Mouse (Mus musculus) layer of hippocampus, postnatal 25 days (tissue): Measurements from ENCODE around the gene Tnfsf11. TPM values are rescaled to one million over a fixed set of nuclear protein-coding genes. Genes with fewer than 3 reads are reported as not detected.

Experiments
- DNase-seq, 2 experiments: peaks; one replicate each; pipeline ENCODE4 v3.0.0; 2022; ENCODE audit warnings: mixed read lengths in 2 of 2, low spot score in 1 of 2; ENCODE audit errors: extremely low spot score in 1 of 2
- total RNA-seq, 2 experiments: library from RNA; stranded (reverse); gene quantifications; 2 replicates each; pipeline ENCODE4 v1.2.3; 2021

The Tnfsf11 gene
- total RNA-seq, 2 experiments from 2014 or later, result not detected

- no peak for DNase-seq
These were observed 18.9 kb downstream of the Tnfsf11 start for GRCm38 (mm10) chr14:78288903-78289302.

- DNase-seq, result peak in 1 of 2 experiments; percentile 72
These were observed 19.7 kb downstream of the Tnfsf11 start for GRCm38 (mm10) chr14:78287906-78288800.

- no peak for DNase-seq
These were observed 21.8 kb downstream of the Tnfsf11 start for GRCm38 (mm10) chr14:78286011-78286548.

GRCm38 (mm10) chr14:78282490-78282889 lies 25.4 kb downstream of the Tnfsf11 start:
- DNase-seq, result peak in 1 of 2 experiments; percentile 19

- DNase-seq, result peak in 1 of 2 experiments; percentile 12
These were observed 31.4 kb downstream of the Tnfsf11 start for GRCm38 (mm10) chr14:78276395-78276930.

GRCm38 (mm10) chr14:78274851-78275250 lies 33.0 kb downstream of the Tnfsf11 start:
- no peak for DNase-seq

GRCm38 (mm10) chr14:78274146-78274545 lies 33.7 kb downstream of the Tnfsf11 start:
- DNase-seq, result peak in 1 of 2 experiments; percentile 33

- DNase-seq, result peak in 1 of 2 experiments; percentile 62
These were observed 34.3 kb downstream of the Tnfsf11 start for GRCm38 (mm10) chr14:78273571-78273970.

GRCm38 (mm10) chr14:78264876-78265275 lies 43.0 kb downstream of the Tnfsf11 start:
- DNase-seq, result no peak

GRCm38 (mm10) chr14:78262596-78262995 lies 45.2 kb downstream of the Tnfsf11 start:
- DNase-seq, result no peak

GRCm38 (mm10) chr14:78261246-78261645 lies 46.6 kb downstream of the Tnfsf11 start:
- no peak for DNase-seq

GRCm38 (mm10) chr14:78254017-78254416 lies 53.8 kb downstream of the Tnfsf11 start:
- no peak for DNase-seq

GRCm38 (mm10) chr14:78246601-78247000 lies 61.2 kb downstream of the Tnfsf11 start:
- no peak for DNase-seq

GRCm38 (mm10) chr14:78244811-78245210 lies 63.0 kb downstream of the Tnfsf11 start:
- DNase-seq, result no peak

- no peak for DNase-seq
These were observed 68.5 kb downstream of the Tnfsf11 start for GRCm38 (mm10) chr14:78239346-78239745.

GRCm38 (mm10) chr14:78237238-78237637 lies 70.6 kb downstream of the Tnfsf11 start:
- DNase-seq, result no peak

- no peak for DNase-seq
These were observed 71.7 kb downstream of the Tnfsf11 start for GRCm38 (mm10) chr14:78236144-78236543.

- no peak for DNase-seq
These were observed 72.5 kb downstream of the Tnfsf11 start for GRCm38 (mm10) chr14:78235296-78235695.

GRCm38 (mm10) chr14:78229012-78229411 lies 78.8 kb downstream of the Tnfsf11 start:
- DNase-seq, result no peak
